Mouse (Mus musculus) mature B cell (primary cell): ENCODE results near the gene Abt1.

Experiments used
- in situ Hi-C: fragments of 300-500 bp; cut with MboI; formaldehyde crosslinking; loops from 2 replicates; pipeline ENCODE4 v1.14.3; 2019

Gene Abt1

DNA sequence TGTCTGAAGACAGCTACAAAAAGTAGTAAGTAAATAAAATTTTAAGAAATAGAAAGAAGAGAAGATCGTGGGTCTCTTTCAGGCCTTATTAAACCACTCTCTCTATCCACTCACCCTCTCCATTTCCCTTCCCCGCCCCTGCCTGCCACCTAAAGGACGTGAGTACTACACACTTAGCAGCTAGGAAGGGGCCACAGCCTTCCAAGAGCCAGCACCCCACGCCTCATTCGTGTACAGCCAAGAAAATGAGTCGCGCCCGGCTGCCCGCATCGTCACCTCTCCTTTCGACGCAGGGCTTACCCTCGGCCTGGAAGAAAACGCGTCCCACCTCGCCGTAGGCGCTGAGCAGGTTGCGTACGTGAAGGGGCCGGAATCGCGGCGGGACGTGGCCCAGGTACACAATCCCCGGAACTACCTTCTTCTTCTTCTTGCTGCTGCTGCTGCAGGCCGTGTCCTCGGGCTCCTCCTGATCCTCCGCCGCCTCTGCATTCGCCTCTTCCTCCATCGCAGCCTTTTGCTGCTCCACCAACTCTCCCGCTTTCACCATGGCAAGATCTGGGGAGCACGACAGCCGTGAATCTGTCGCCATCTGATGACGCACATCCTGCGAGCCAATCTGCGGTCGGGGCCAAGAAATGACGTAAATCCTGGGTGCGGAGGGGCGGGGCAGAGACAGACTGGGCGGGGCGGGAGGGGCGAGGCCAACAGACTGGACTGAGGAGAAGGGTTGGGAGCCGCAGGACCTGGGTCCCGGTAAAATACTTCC lies at the start of gene Abt1:
Gene Abt1 (minus strand): TSS at position 581 of the 766 bp plus-strand sequence.
- in situ Hi-C loops: no loop called here

DNA sequence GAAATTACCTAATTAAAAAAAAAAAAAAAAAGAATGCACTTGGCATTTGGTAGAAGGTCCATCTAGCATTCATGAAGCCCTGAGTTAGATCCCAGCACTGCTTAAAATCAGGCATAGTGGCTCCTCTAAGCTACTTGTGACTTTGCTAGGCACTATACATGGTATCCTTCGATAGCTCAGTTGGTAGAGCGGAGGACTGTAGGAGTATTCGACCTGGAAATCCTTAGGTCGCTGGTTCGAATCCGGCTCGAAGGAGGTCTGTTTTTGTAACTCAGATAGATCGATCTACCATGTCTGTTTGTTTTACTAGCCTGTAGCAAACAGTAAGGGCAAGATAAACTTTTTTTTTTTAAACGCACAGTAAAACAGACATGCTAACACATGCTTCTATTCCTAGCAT lies 43.2 kb upstream of the Abt1 start:
- in situ Hi-C loops: no loop called here

DNA sequence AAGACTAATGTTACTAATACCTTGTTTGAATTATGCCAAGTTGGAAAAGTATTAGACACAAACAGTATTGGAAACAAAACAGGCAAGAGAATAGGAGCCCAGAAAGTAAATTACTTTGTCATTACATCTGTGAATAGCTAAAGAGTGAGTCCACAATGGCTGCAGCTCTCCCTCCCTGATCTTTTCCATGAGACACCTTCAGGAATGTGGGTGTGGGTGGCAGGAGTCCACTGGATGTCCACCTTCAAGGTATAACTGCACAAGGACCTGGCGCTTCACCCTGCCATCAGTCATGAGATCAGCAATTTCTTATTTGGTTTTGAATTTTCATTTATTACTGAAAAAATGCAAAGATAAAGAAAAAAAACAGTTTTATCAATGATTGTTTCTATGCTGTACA lies 42.6 kb upstream of the Abt1 start:
- in situ Hi-C loops: no loop called here

DNA sequence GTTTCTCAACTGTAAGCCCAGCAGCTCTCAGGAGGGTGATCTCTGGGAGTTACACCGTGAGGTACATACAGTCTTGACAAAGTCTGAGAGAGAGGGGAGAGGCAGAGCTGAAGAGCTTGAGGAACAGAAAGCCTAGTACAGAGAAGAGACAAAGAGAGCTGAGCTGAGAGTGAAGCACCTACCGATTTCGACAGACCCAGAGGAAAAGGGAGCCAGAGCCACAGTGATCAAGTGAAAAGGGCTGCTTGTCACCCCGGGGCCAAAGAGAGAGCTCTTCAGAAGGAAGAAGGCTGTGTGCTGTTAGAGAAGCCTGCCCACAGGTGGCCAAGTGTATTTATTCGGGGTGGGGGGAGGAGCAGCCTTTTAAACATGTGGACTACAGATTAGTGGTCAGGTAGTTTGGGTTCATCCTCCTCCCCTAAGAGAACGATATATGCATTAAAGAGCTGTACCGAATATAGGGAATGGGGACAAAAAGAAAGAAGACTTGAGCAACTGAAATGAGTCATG lies 42.0 kb upstream of the Abt1 start, which contains the start of gene Btn1a1:
Gene Btn1a1 (minus strand): TSS at position 302 of the 510 bp plus-strand sequence.
- in situ Hi-C loops: no loop called here

DNA sequence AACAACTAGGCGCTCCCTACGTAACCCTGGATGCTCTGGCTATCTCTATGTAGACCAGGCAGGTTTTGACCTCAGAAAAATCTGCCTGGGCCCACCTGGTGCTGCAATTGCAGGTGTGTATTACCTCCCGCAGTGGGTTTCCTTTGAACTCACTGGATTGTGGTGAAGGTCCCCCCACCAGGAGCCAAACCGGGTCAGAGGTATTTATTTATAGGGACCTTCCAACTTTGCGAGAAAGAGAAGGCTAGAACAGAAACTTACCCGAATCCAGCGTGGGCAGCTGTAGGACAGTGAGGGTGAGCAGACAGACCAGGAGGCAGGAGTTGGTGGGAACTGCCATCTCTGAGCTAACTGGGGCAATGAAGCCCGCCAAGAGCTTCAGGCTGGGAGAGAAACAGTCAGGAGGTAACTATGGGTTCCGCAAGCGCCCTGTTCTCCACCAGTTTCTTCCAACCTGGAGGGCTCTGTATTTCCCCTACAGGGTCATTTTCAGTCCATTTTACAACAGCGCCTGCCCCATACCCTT lies 41.2 kb upstream of the Abt1 start:
- in situ Hi-C loops: no loop called here

DNA sequence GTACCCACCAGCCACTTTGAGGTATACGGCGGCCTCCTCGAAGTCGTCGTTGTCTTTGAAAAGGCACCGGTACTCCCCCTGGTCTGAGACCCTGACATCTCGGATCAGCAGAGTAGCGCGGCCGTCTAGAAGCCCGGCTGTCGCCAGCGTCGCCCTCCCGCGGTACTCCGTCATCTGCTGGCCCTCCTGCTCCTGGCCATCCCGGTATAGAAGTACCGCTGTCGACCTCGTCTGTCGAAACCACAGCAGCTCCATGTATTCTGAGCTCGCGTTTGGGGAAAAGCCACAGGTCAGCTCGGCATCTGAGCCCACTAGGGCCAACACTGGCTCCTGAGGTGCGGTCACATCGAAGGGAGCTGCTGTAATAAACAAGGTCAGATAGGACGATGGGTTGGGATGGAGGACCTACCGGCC lies 40.6 kb upstream of the Abt1 start:
- in situ Hi-C loops: no loop called here

DNA sequence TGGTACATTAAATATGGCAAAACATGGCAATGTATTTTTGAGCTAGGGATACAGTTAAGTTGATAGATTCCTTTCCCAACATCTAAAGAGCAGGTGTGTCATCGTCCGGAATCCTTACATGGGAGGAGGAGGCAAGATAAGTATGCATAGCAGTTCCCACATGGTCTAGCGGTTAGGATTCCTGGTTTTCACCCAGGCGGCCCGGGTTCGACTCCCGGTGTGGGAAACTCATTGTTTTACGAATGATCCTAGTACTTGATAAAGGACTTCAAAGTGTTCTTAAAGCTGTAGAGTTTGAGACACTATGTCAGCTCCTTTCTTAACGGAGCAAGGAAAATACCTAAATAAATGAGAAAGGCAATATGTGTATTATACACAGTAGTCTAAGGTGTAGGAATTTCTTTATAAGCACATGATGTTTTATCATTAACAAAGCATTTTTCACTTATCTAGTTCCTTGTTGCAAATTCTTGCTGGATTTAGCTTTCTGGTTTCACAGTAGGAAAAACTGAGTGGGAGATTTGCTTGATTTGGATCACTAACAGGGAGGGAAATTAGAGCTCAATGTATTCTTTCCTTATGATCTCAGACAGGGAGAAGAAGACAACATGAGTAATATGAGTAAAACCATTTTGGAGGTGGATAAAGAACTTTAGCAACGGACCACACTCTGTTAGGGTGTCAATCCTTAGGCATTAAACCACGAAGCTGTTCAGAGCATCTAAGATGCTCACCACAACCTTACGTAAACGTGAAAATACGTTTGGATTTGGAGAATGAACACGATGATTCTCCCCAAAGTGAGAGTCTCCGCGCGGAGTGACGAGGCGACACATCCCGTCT lies 39.9 kb upstream of the Abt1 start:
- in situ Hi-C loops: no loop called here

DNA sequence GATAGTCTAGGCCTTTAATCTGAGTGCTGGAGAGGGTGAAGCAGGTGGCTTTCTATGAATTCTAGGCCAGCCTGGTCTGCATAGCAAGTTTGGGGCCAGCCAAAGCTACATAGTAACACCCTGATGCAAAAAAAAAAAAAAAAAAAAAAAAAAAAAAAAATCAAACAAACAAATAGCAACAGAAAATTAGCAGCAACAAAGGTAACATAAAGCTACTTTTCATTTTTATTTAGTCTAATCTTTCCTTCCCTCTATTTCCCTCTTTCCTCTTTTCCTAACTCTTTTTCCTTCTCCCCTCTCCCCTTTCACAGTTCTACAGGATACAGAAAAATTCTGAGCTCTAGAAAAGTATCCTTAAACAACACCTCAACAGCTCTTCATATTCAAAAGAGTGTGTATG lies 39.0 kb upstream of the Abt1 start:
- in situ Hi-C loops: no loop called here

DNA sequence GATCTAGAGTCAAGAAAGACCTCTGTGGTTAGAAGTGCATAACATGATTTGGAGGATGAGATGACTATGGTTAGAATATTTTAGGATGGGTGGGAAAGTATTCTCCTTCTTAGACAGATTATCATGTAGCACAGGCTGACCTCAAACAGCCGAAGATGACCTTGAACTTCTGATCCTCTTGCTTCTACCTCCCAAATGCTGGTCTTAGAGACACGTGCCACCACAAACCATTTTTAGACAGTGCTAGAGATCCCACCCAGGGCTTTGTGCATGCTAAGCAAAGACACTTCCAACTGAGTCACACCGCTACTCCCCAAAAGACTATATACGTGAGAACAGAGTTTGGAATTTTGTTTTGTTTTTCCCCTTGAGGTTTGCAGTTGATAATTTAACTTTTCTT lies 38.4 kb upstream of the Abt1 start:
- in situ Hi-C loops: no loop called here

DNA sequence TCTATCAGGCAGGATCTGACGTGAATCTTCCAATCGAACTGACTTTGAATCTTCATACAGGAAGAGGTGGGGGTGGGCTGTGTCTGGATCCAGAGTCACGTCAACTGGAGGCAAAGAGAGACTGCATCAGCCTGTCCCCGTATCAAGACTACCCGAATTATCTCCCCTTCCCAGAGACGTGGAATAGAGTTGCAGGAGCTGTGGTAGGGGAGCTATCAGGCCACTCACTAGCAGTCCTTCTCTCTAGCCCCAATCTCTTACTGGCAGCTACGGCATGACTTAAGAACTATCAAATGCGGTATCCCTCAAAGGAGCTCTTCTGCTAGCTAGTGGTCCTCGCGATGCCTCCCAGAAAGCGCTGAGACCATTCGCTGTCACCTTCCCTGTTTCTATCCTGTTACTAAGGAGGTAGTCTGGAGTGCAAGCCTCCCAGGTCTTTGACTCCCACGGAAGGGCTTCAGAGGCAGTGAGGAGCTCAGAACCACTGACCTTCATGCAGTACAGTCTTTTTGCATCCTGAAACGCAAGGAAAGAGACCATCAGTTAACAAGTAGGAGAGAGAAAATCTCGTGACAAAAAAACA lies 35.7 kb upstream of the Abt1 start:
- in situ Hi-C loops: no loop called here

DNA sequence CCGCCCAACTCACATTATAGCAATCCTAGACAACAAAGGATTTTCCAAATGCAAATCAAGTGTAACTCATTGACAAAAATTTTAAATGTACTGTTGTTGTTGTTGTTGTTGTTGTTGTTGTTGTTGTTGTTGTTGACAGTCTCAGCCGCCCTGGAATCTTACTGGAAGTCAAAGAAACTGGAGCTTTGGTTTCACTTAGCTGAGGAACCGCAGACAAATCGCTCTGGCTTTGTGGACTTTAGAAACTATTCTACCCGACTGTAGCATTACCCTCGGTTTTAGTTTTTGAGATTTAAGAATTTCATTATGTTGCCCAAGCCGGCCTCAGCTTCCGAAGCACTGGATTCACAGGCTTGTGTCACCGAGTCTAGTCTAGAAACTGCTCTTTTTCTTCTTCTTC lies 30.3 kb upstream of the Abt1 start:
- in situ Hi-C loops: no loop called here

DNA sequence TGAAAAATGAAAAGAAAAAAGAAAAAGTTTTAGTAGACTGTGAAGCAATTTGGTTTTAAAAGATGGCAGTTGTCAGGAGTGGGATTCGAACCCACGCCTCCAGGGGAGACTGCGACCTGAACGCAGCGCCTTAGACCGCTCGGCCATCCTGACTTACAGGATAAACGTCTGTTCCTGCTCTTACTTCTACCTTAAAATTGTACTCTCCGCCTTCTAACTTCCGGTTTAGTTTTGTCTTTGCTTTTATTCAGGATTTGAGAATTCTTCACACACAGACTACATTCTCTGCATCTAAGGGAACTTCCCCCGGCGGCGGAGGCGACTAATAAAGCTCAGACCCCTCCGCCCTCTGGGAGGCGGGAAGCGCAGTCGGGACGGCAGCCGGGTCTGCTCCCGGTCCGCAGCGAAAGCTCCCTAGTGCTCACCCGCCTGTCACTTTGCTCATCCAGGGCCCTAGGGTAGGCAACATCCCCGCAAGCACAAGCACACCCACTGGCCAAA lies 29.7 kb upstream of the Abt1 start:
- in situ Hi-C loops: no loop called here

DNA sequence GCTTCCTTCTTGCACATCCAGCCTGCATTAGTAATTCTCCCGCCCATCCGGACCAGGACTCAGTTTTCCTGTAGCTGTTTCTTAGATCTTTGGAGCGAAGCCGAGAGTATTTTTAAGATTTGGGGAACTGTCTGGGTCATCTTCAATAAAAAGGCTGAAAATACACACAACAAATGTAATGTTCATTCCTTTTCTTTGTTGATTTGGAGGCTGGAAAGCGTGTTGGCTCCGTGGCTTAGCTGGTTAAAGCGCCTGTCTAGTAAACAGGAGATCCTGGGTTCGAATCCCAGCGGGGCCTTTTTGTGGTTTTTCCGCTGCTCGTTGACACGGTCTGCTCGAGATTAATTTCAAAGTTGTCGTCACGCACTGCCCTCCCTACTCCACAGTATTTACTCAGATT lies 26.7 kb upstream of the Abt1 start:
- in situ Hi-C loops: no loop called here

DNA sequence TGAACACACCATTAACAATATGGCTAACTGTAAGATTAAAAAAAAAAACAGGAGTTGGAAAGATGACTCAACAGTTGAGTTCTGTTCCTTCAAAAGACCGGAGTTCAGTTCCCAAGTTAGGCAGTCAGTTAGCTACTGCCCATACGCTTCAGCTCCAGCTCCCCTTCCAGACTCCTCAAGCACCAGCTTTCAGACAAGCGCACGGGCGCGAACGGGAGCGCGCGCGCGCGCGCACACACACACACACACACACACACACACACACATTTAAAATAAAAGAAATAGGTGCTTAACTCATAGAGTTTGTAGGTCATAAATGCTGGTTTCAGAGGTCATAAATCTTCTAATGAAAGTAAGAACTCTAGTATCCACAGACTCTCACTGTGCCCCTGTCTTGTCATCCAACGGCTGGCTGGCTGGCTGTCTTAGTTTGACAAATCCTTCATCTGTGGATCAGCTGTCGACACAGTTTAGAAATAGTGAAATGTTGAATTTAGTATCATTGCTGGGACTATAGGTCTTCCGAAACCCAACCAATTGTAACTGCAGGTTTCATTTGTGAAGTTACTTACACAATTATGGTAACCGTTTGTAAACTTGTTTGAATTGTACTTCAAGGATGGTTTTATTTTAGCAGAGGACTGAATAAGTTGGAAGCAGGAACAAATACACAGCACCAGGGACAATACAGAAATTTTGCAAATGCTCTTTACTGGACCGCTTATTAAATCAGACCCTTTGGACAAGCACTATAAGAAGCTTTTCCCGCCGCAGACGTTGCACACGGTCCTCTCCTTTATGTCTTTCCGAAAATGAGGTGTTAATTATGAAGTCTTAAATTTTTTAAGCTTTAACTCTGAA lies 25.8 kb upstream of the Abt1 start:
- in situ Hi-C loops: no loop called here

DNA sequence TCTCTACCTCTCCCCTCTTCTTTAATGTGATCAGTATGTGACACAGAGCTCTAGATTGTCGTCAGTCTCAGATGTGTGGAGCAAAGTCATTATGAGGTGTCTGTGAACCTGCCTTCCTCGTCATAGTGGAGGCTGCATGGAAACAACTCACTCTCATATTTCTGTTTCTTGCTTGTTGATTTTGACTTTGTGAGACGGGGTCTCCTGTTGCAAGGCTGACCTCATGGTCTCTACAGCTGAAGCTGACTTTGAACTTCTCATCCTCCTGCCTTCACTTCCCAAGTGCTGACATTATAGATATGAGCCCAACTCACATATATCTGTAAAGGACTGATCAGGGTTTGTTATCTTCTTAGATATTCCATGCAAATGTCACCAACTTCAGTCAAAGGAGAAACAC lies 25.1 kb upstream of the Abt1 start:
- in situ Hi-C loops: no loop called here

DNA sequence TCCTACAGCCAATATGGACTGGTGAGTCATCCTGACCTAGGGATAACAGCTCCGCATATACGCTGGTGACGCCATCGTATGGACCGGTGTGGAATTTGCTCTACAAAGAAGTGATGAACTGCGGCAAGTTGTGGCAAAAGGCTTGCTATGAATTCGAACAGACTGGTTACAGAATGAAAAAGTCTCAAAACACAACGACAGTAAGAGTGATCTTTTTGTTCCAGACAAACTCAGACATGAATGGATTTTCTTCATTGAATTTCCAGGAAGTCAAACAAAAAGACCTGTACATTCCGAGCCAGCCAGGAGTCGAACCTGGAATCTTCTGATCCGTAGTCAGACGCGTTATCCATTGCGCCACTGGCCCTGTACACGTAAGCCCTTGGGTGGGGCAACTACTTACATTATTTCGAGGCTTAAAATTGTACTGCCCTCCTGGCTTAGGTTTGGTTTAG lies 22.9 kb upstream of the Abt1 start:
- in situ Hi-C loops: no loop called here

DNA sequence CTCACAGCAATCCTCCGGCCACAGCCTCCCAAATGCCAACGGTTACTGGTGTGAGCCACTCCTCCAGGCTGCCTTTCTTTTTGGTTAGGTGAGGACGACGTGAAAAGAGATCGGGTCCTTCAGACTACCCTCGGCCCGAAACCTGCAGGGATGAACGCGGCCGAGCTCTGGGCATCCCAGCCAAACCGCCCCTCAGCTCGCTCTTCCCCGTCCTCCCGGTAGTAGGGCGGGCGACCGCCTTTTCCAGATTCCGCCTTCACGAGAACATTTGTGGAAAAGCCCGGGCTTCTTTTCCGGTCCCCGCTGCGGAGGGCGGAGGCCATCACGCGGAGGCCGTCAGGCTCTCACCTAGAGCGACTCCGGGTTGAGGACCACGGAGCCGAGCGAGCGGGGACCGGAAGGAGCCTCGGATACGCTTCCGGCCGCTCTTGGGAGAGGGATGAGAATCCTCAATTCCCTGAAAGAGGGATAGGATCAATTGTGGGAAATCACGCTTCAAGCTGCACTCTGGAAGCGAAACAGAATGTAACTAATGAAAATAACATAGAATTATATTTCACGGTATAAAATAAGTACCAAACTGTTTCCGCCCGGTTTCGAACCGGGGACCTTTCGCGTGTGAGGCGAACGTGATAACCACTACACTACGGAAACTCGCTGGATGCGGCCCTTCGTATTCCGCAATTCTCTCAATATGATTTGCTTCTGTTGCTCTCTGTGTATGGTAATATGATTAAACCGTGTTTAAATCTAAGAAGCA lies 22.1 kb upstream of the Abt1 start:
- in situ Hi-C loops: no loop called here

DNA sequence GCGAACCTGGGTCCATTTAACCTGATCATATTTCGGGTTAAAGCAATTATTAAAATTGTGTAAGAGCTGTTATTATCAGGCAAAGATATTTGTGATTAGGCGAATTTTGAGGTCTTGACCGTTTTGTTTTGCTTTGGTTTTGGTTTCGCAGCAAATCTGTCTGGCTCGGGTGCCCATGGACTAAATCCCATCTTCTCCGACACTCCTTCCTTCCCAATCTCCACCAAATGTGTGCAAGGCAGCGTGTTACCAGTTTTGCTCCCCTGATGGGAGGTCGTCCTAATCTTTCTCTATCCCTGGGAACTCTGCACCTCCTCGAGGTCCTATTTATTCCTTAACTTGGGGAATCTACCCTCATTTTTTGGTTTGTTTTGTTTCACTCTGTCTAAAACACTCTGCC lies 21.5 kb upstream of the Abt1 start:
- in situ Hi-C loops: no loop called here

DNA sequence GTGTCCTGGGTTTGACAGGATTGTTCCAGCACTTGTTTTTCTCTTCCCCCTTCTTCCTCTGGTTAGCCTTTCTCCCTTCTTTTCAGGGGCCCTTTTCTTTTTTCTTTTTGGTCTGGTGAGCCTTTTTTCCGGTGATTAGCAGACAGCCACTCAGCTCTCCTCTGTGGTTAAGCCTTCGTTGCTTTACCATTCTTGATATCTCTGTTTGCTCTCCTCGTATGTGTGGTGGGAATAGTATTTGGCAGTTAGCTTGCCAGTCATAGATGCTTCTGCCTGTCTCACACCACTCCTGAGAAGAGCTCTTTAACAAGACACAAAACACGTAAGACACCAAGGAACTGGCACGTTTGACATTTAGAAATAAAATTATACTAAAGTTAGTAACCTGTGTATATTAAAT lies 20.8 kb upstream of the Abt1 start:
- in situ Hi-C loops: no loop called here

DNA sequence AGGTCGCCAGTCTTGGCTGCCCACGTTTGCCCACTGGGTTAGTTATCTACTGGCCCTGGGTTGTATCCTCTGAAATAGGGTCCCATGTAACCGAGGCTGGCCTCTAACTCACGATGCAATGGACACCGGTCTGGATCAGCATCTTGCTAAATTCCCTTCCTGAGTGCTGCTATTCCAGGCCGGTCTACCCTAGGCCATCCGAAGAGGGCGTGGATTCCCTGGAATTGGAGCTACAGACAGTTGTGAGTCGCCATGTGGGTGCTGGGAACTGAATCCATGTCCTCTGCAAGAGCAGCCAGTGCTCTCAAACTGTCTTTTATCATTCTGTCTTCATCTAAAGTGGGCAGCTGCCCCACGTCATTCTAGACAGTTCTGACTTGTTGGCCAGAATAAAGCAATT lies 16.2 kb upstream of the Abt1 start:
- in situ Hi-C loops: loop anchor here (10.0 kb wide), 4 partner anchors 245 to 1725 kb away; partner anchors contain the start of genes Hist1h2ab, Hist1h2ac, Hist1h2ai and Hist1h2bc
